ENCODE assay signal across 8 mouse cellular contexts in the genomic region with DNA sequence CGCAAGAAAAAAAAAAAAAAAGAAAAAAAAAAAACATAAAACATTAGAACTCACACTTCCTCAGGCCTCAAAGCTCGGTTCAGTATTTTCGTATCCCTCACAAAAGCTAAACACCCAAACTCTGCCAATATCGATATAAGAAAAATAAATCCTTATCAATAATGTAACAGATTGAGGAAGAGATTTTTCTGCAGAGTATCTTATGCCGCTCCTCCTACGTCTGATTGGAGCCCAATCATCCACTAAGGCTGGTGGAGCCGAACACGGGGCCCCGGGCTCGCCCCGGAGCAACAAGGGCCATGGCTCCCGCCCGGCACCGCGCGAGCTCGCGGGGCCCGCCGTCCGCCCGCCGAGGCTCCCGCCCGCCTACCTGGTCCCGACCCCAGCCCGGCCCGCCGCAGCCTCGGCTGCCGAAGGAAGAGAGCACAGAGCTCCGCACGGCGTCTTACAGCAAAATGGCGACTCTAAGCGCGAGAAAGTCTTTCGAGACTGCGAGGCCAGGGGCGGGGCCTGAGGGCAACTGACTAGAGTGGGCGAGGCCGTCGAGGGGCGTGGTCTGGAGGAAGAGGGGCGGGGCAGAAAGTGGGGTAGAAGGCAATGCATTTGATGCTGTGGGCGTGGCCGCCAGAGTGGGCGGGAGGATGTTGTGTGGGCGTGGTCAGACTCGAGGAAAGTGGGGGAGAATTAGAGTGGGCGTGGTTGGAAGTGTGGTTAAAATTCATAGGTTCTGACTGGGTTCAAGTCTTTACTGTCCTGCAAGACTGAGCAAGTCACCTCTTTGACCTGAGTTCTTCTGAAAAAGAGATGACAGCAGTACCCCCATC. TPM values are rescaled to one million over a fixed set of nuclear protein-coding genes. Genes with fewer than 3 reads are reported as not detected.
A peak's percentile ranks its signal among the peaks of the same experiment; 100 is the strongest.
DNase-seq lines count a peak whose midpoint lies in the region; ATAC-seq and TF ChIP-seq lines count a peak whose summit lies in the region.

A gene (minus strand): TSS at position 505 of the 824 bp plus-strand sequence.

- under 1% methylated on average over 51 of the region's 51 CpGs for WGBS in hindbrain, postnatal 0 days

- intact Hi-C loops in gastrocnemius, adult 2 months (cut with DNase I), result no loop called here
- intact Hi-C loops in left cerebral cortex, adult 2 months (cut with DNase I), result no loop called here

- no peaks in the 10 kb centered on the region for H3K27me3 ChIP-seq in hindbrain, postnatal 0 days (ENCODE audit: insufficient read depth, low read length)

- DNase-seq in ZHBTc4 (ENCODE audit: low read depth, low spot score), result peak; percentile 99
- peak; percentile 99 for DNase-seq in gastrocnemius, adult 2 months
- DNase-seq in hindbrain, postnatal 0 days (ENCODE audit: low spot score), result peak; percentile 99
- DNase-seq in left cerebral cortex, adult 2 months (ENCODE audit: extremely low spot score in 1 of 2, low spot score in 2 of 2), result peak; percentile 94 to 95
- peak; percentile 94 to 96 for DNase-seq in right cerebral cortex, adult 2 months (ENCODE audit: low spot score in 2 of 2)
- DNase-seq in urinary bladder, postnatal 14 days (ENCODE audit: low spot score), result peak; percentile 100

- H3K36me3 ChIP-seq in hindbrain, postnatal 0 days (ENCODE audit: insufficient read depth, low read length), result no peaks in the 10 kb centered on the region

- peak within 1 kb of the TSS; percentile 75 for H3K9ac ChIP-seq in hindbrain, postnatal 0 days (replicated peaks; ENCODE audit: low read length)

- TF ChIP-seq CTCF in gastrocnemius, adult 2 months (IDR thresholded peaks at IDR 0.05), result no peak
- no peak for TF ChIP-seq CTCF in hindbrain, postnatal 0 days (IDR thresholded peaks at IDR 0.05; ENCODE audit: low read depth)
- TF ChIP-seq CTCF in left cerebral cortex, adult 2 months (IDR thresholded peaks at IDR 0.05), result no peak

- peak within 1 kb of the TSS; percentile 89 for H3K27ac ChIP-seq in gastrocnemius, adult 2 months
- H3K27ac ChIP-seq in hindbrain, postnatal 0 days, result peak within 1 kb of the TSS; percentile 91
- peak within 1 kb of the TSS; percentile 76 for H3K27ac ChIP-seq in left cerebral cortex, adult 2 months

- H3K9me3 ChIP-seq in hindbrain, postnatal 0 days (ENCODE audit: low read length), result no peaks in the 10 kb centered on the region

- peak within 1 kb of the TSS; percentile 88 for H3K4me3 ChIP-seq in gastrocnemius, adult 2 months
- peak within 1 kb of the TSS; percentile 63 for H3K4me3 ChIP-seq in hindbrain, postnatal 0 days (ENCODE audit: low read length)
- H3K4me3 ChIP-seq in left cerebral cortex, adult 2 months, result peak within 1 kb of the TSS; percentile 70

- H3K4me2 ChIP-seq in hindbrain, postnatal 0 days (ENCODE audit: low read depth, low read length), result peak within 1 kb of the TSS; percentile 63

- ATAC-seq in common myeloid progenitor, adult 5-6 weeks (replicated peaks; ENCODE audit: low read depth, poor library complexity, severe bottlenecking), result peak; percentile 95
- peak; percentile 97 for ATAC-seq in hindbrain, postnatal 0 days
- ATAC-seq in megakaryocyte, adult 5-6 weeks (ENCODE audit: poor library complexity, severe bottlenecking), result peak; percentile 99

- no peaks in the 10 kb centered on the region; the same call in 1 of the 2 replicates for H3K4me1 ChIP-seq in hindbrain, postnatal 0 days (ENCODE audit: insufficient read depth, low read length)

RNA-seq across cellular contexts. Expression of the gene that starts here (rescaled TPM):
- 32.4 and 37.5 TPM in 2 replicates for total RNA-seq in common myeloid progenitor, adult 5-6 weeks (2017)
- total RNA-seq in gastrocnemius, adult 2 months (2021), result 1 to 10 TPM; 4.4 to 4.5 TPM
- total RNA-seq in hindbrain, postnatal 0 days (2014; rRNA removed), result 42.7 and 46.2 TPM in 2 replicates
- polyA plus RNA-seq in hindbrain, postnatal 0 days (2015; fragmentation: Nextera tagmentation; extraction: Ambion mirVana), result 40.7 and 45.6 TPM in 2 replicates
- total RNA-seq in left cerebral cortex, adult 2 months (2021), result 10 to 100 TPM; 37.1 to 38.0 TPM
- 30.4 and 36.2 TPM in 2 replicates for total RNA-seq in megakaryocyte, adult 5-6 weeks (2015)
- total RNA-seq in megakaryocyte, adult 5-6 weeks (2017), result 40.9 and 45.3 TPM in 2 replicates

Comparison
In these comparisons a context has a peak if more than half of its experiments do, and no peak if none do; other contexts are left out.
1. Peak in every context shown above with its lines: DNase-seq, ATAC-seq, H3K4me3 ChIP-seq and H3K27ac ChIP-seq.